Mouse (Mus musculus) MEL (cell line): Measurements from ENCODE around the gene Tnfrsf19.

Source experiments
- CHD2 ChIP-seq: IDR thresholded peaks from 2 replicates; pipeline ENCODE4 v1.6.1; 2011; ENCODE audit warnings: low read length, improper control_type of control experiment
- CTCF ChIP-seq, 3 experiments: IDR thresholded peaks in 2 of 3; conservative IDR thresholded peaks in 1 of 3; 2 replicates each; pipeline ENCODE4 v1.5.1; 2011 to 2012; ENCODE audit warnings: low read length in 3 of 3, low read depth in 2 of 3, mild to moderate bottlenecking in 2 of 3, improper control_type of control experiment in 1 of 3, inconsistent platforms in 1 of 3, mixed read lengths in 1 of 3, moderate library complexity in 1 of 3; ENCODE audit not compliant: control insufficient read depth in 1 of 3, insufficient read depth in 1 of 3, poor library complexity in 1 of 3, severe bottlenecking in 1 of 3
- GATA1 ChIP-seq: IDR thresholded peaks from 2 replicates; pipeline ENCODE4 v1.6.1; 2011; ENCODE audit warnings: low read depth, low read length, improper control_type of control experiment
- NRF1 ChIP-seq: IDR thresholded peaks from 2 replicates; pipeline ENCODE4 v1.6.1; 2014; ENCODE audit warnings: low read depth, mild to moderate bottlenecking, inconsistent platforms, low read length, improper control_type of control experiment, moderate library complexity; ENCODE audit not compliant: poor library complexity, insufficient read depth, severe bottlenecking
- POLR2A ChIP-seq, 2 experiments: IDR thresholded peaks; 2 replicates each; pipeline ENCODE4 v1.6.1; 2011 to 2012; ENCODE audit warnings: low read length in 2 of 2, mild to moderate bottlenecking in 2 of 2, control low read depth in 1 of 2, improper control_type of control experiment in 1 of 2, low read depth in 1 of 2, moderate library complexity in 1 of 2; ENCODE audit not compliant: control insufficient read depth in 1 of 2, insufficient read depth in 1 of 2, poor library complexity in 1 of 2
- RAD21 ChIP-seq: IDR thresholded peaks from 2 replicates; pipeline ENCODE4 v1.6.1; 2011; ENCODE audit warnings: mild to moderate bottlenecking, low read depth, low read length, improper control_type of control experiment
- ZKSCAN1 ChIP-seq: IDR thresholded peaks from 2 replicates; pipeline ENCODE4 v1.6.1; 2012; ENCODE audit warnings: low read depth, mild to moderate bottlenecking, inconsistent platforms, low read length, improper control_type of control experiment, moderate library complexity
- ZNF384 ChIP-seq: IDR thresholded peaks from 2 replicates; pipeline ENCODE4 v1.6.1; 2012; ENCODE audit warnings: low read depth, mild to moderate bottlenecking, inconsistent platforms, low read length, improper control_type of control experiment

GRCm38 (mm10) chr14:61061729-61062128 lies 15.4 kb upstream of the Tnfrsf19 start:
- TF ChIP-seq ZNF384: no peak
- no peak for TF ChIP-seq POLR2A (IDR thresholded peaks at IDR 0.05; ENCODE audit: control insufficient read depth in 1 of 2, insufficient read depth in 1 of 2, low read depth in 1 of 2, low read length in 2 of 2, poor library complexity in 1 of 2)
- no peak for TF ChIP-seq RAD21
- TF ChIP-seq CTCF (IDR thresholded peaks at IDR 0.05 in 2 of 3, conservative IDR thresholded peaks at IDR 0.05 in 1 of 3; ENCODE audit: control insufficient read depth in 1 of 3, insufficient read depth in 1 of 3, low read depth in 2 of 3, low read length in 3 of 3, poor library complexity in 1 of 3, severe bottlenecking in 1 of 3): no peak
- no peak for TF ChIP-seq ZKSCAN1
- no peak for TF ChIP-seq CHD2
- no peak for TF ChIP-seq NRF1
- no peak for TF ChIP-seq GATA1
